Mouse (Mus musculus): Measurements from ENCODE around the gene Bcar3.

DNA sequence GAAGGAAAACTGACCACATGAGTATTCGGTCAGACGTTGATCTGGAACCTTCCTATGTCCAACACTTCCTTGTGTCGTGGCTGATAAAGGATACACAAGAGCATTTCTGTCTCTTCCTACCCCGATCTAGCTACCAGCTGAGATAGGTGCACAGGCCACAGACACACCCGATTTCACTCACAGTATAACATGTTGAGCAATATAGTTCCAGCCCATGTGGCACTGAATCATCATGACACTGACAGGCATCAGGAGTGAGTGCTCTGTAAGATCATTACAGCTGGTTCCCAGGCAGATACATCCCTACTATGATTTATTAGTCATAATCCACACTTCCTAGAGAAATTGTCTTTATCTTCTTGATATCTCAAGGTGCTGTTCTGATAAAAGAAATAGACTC is 54.7 kb downstream of the Bcar3 start:
- TF ChIP-seq CTCF (IDR thresholded peaks at IDR 0.05; ENCODE audit: low read depth, low read length) (no peak), POLR2A (IDR thresholded peaks at IDR 0.05; ENCODE audit: insufficient read depth, low read length) (no peak)
